Mouse (Mus musculus) C2C12 (cell line): ENCODE measurements at regions not wholly inside any gene's neighbourhood (a gene's known extent, or its start where the extent isn't known, plus 50 kb on each side); places are given as distances from the start of the nearest gene placed in this dataset.

ENCODE experiments used
- CTCF ChIP-seq: IDR thresholded peaks from one replicate; pipeline ENCODE4 v1.5.1; 2011; ENCODE audit not compliant: control insufficient read depth, insufficient read depth, insufficient read length
- MAX ChIP-seq: IDR thresholded peaks from one replicate; pipeline ENCODE4 v1.6.1; 2011; ENCODE audit warnings: mild to moderate bottlenecking, control low read depth
- USF1 ChIP-seq: IDR thresholded peaks from one replicate; pipeline ENCODE4 v1.6.1; 2011; ENCODE audit warnings: low read depth, mild to moderate bottlenecking, control low read depth, moderate library complexity

DNA sequence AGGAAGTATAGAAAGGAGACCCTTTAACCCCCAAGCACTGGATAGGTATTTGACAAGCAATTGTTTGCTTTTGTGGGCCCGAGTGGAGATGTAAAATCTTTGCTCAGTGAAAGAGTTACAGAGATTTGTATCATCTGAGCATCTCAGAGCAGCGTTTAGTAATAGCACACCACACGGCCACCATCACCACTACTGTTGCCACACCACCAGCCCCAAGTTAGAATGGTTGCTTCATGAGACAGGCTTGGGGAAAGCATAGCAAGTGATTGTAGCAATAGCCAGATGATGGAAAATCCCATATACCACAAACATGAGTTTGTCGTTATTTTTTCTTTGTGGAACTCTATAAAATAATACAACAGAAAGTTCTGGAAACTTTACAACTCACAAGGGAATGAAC lies 179.6 kb upstream of the Gm10295 start:
- TF ChIP-seq USF1, result no peak
- no peak for TF ChIP-seq CTCF
- TF ChIP-seq MAX, result no peak
